Mouse (Mus musculus) cerebellum, adult (tissue): ENCODE measurements around the gene Fuk.
A peak's percentile ranks its signal among the peaks of the same experiment; 100 is the strongest.
"Not testable (repeated sequence)": the region's sequence is repeated elsewhere in the genome, so short reads cannot be mapped to it uniquely, and the experiment has no call there.

Experiments used
- ATAC-seq: cut with Nextera tagmentation; 2 replicates; pipeline ENCODE4 v1.9.2; 2017; ENCODE audit warnings: mild to moderate bottlenecking, moderate library complexity, mixed read lengths; ENCODE audit not compliant: insufficient number of reproducible peaks, low FRiP score, low TSS enrichment

Gene Fuk

DNA sequence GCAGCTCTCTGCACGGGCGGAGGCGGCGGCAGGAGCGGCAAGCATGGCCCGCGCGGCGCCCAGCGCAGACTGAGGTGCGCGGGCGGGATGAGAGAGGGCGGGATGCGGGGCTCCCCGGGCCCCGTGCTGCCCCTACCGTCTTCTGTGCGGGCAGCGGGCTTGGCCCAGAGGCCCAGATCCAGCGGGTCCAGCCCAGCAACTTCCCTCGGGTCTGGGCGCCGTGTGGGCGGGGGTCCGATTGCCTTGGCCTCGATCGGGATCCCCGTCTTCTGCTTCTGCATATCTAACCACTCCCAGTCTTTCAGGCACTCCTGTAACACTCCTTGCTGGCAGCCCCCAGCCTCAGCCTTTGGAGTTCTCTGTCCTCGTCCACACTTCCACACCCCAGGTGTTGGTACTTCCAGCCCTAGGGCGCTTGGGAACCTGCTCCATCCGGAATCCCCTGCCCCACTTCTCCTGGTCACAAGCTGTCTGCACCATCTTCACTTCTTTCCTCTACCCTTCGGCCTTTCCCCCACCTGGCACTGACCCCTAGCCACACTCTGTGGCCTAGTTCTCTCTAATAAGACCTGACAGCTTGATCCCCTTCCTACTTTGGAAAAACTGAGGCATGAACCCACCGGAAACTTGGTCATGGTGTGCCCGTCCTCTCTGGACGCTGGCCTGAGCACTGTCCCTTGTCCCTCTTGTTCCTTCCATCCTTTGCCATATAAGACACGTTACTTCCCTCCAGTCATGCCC, 17.9 kb upstream of the Fuk start:
- no peak for ATAC-seq

- ATAC-seq = peak; percentile 96
Observed at GRCm38 (mm10) chr8:110919341-110920031, 17.2 kb upstream of the Fuk start, which contains the start of gene St3gal2. St3gal2 (plus strand) TSS chr8:110919922.

DNA sequence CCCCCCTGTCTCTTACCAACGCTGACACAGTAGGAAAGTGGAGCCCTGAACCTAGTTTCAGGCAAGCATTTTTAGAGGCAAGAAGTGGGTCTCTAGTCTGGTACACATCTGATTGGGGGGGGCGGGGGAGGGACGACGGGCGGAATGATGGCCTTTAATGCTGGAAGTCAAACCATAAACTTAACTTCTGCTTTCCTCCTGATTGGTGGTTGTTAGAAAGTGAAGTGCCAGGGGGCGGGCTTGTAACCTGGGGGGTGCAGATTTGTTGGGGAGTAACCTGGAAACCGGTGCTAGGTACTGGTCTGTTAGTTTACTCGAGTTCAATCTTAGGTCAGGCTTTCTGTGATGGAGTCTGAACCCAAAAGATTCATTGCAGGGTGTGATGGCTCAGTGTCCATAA, 16.2 kb upstream of the Fuk start:
- ATAC-seq = no peak

GRCm38 (mm10) chr8:110918027-110918426, 15.7 kb upstream of the Fuk start:
- no peak for ATAC-seq

- ATAC-seq = no peak
Observed at GRCm38 (mm10) chr8:110917415-110917814, 15.1 kb upstream of the Fuk start.

DNA sequence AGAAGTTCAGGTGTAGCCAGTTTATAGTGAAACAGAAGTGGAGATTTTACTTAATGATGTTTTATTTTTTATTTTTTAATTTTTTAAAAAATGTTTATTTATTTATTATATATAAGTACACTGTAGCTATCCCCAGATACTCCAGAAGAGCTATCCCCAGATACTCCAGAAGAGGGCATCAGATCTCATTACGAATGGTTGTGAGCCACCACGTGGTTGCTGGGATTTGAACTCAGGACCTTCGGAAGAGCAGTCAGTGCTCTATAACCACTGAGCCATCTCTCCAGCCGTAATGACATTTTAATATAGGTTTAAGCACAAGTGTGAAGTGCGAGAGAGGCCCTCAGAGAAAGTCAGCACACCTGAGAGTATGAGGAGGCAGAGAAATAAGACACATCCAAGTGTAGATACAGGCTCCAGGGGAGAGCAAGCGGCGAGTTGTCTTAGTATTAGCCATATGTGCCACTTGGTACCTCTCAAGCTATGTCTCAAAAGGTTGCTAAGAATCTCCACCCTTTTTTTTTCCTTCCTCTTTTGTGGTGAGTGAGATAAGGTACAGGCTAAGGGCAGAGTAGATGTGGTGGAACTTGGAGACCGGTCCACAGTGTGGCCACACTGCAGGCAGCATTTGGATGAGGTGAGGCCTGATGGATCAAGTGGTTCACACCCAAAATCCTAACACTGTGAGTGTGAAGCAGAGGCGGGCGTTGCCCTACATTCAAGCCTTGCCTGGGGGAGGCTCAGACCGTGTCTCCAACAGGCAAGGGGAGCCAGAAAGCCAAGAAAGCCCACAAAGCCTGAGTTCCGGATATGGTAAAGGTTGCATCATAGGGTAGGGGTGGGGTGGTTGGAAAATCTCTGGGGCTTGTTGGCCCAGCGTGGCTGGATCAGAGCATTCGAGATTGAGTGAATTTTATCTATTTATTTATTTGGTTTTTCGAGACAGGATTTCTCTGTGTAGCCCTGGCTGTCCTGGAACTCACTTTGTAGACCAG, 9.6 kb upstream of the Fuk start:
- no peak for ATAC-seq

- not testable (repeated sequence) for ATAC-seq
Observed at GRCm38 (mm10) chr8:110909850-110910249, 7.6 kb upstream of the Fuk start.

DNA sequence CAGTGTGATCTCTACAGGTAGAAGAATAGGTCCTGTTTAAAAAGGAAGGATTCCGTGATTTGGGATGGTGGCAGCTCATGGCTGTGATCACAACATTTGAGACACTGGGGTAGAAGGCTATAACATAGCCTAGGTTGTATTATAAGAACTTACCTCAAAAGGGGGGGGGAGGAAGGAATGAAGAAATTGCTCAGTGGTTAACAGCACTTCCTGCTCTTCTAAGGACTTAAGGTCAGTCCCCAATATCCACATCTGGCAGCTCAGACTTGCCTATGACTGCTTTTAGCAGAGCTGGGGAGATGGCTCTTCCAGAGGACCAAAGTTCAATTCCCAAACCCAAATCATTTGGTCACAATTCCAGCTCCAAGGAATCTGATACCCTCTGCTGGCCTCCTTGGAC, 4.4 kb upstream of the Fuk start:
- no peak for ATAC-seq

- no peak for ATAC-seq
Observed at GRCm38 (mm10) chr8:110905404-110905803, 3.1 kb upstream of the Fuk start.

DNA sequence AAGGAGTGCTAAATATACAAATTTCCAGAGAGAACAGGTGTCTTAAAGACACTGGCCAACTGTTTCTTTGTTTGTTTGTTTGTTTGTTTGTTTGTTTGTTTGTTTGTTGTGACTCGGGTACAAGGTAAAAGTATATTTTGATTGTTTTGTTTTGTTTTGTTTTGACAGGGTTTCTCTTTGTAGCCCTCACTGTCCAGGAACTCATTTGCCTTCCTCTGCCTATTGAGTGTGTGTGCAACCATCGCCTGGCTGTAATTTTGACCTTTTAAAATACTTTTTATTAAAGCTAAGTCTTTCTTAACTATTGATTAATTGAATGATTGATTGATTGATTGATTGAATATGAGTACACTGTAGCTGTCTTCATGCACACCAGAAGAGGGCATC, 284 bp upstream of the Fuk start:
- no peak for ATAC-seq

GRCm38 (mm10) chr8:110901056-110901455, 1.2 kb downstream of the Fuk start:
- ATAC-seq = no peak

GRCm38 (mm10) chr8:110897495-110897894, 4.8 kb downstream of the Fuk start:
- ATAC-seq = no peak

GRCm38 (mm10) chr8:110895812-110896211, 6.5 kb downstream of the Fuk start:
- no peak for ATAC-seq

GRCm38 (mm10) chr8:110895254-110895653, 7.0 kb downstream of the Fuk start:
- ATAC-seq = no peak

DNA sequence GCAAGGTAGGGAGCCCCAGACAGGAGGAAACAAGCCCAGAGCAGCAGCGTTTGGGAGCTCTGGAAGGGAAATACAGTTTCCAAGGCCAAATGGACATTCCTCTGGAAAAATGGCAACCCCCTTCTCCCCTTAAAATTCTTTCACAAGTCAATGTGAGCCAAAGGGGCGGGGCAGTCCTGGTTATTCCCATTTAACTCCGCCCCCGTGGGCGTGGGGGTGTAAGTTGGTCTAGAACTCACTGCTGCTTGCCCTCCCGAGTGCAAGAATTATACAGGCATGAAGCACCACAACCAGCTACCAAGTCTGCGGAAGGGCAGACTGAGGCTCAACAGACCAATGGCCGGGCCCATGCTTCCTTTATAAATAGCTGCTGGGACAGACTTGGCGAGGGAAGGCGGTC, 7.4 kb downstream of the Fuk start:
- ATAC-seq = no peak

GRCm38 (mm10) chr8:110892913-110893312, 9.4 kb downstream of the Fuk start:
- ATAC-seq = peak; percentile 70

DNA sequence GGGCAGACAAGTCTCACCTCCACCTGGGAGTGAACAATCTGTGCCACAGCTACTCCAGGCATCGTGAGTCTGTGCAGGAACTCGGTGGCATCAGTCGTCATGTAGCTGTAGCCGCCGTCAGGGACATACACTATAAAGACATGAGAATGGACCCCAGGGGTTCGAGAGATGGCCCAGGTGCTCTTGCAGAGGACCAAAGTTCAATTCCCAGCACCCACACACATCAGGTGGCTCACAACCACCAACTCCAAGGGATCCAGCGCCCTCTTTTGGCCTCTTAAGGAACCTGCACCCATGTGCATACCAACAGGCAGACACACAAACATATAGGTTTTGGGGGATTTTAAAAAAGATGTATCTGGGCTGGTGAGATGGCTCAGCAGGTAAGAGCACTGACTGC, 10.2 kb downstream of the Fuk start:
- no peak for ATAC-seq

GRCm38 (mm10) chr8:110889904-110890470, 12.3 kb downstream of the Fuk start:
- no peak for ATAC-seq

DNA sequence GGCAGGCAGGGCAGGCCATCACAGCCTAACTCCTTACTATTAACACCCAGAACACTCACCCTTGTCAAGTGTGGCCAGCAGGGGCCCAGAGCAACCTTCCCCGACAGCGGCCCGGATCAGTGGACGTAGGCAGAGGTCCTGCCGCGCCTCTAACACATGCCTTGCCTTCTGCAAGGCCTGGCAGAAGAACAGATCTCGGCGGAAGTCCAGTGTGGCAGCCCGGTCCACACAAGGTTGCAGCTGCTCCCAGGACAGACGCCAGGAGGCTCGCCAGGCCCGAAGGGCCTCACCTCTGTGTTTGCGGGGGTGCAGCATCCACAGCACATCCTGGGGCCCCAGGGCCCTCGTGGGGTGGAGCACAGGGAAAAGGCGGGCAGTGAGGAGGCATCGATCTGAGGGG, 13.4 kb downstream of the Fuk start:
- ATAC-seq = 0 out of 2 replicates have a peak, but pooled peaks have one; percentile 18

DNA sequence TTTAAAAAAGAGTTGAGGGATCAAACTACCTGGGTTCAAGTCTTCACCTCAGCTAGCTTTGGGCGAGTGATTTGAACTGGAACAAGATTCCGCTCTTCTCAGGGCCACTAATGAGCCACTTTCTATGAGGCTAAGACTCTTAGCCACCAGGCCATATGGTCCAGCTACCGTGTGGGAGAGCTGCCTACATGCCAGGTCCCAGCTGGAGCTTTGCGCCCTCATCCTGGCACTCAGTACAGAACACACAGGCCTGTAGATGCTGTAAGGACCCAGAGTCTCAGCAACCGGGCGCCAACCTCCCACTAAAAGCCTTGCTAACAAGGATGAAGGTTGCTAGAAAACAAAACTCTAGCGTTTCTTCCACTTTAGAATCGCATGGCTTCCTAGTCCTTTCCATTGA, 13.8 kb downstream of the Fuk start:
- ATAC-seq = peak; percentile 59; the same call in 1 of the 2 replicates
